Mouse (Mus musculus): ENCODE data around the gene Pyy. TPM values are rescaled to one million over a fixed set of nuclear protein-coding genes. Genes with fewer than 3 reads are reported as not detected.

Gene Pyy
- total and polyA plus RNA-seq, 3 experiments, result not detected

GRCm38 (mm10) chr11:102156039-102156785, 48.6 kb upstream of the Pyy start, which contains the start of gene Tmem101:
Gene Tmem101 (minus strand): TSS chr11:102156404.
- Histone ChIP-seq H3K27me3 (replicated peaks) (no peaks in the 10 kb centered on the region), H3K36me3 (replicated peaks in 1 of 2; ENCODE audit: control insufficient read depth in 1 of 2, insufficient read depth in 1 of 2, low read length in 1 of 2) (peaks cover 19 to 37% of the 10 kb centered on the region in 2 experiments), H3K4me1 (ENCODE audit: control insufficient read depth in 1 of 2, insufficient read depth in 2 of 2) (peaks cover 4 to 16% of the 10 kb centered on the region in 2 experiments), H3K27ac (ENCODE audit: insufficient read depth, low read depth) (no peak within 1 kb of the TSS), H3K4me3 (replicated peaks in 1 of 3; ENCODE audit: low read depth in 2 of 3, low read length in 2 of 3, poor library complexity in 1 of 3) (peak within 1 kb of the TSS; percentile 66 to 83 (median 77)), H3K9ac (ENCODE audit: insufficient read depth, low read depth) (peak within 1 kb of the TSS; percentile 73), H3K4me2 (ENCODE audit: insufficient read depth, low read depth, poor library complexity, severe bottlenecking) (peak within 1 kb of the TSS; percentile 99), H3K79me2 (replicated peaks; ENCODE audit: control insufficient read depth, extremely low read depth, insufficient read depth, poor library complexity, severe bottlenecking) (no peaks in the 10 kb centered on the region), H3K9me3 (replicated peaks; ENCODE audit: low read length) (no peaks in the 10 kb centered on the region)
- dilution Hi-C loops (cut with MboI; ENCODE audit: extremely low pct_ligation_motif_present, extremely low pct_unique_long_range_greater_than_20kb, low sequenced_read_pairs), result no loop called here
- peak; percentile 45; the same call in 1 of the 2 replicates for TF ChIP-seq POLR2AphosphoS2 (IDR thresholded peaks at IDR 0.05; ENCODE audit: low read depth, low read length)
- TF ChIP-seq MYC (IDR thresholded peaks at IDR 0.05; ENCODE audit: low read depth, low read length), result peak; percentile 78
- no peak for TF ChIP-seq PAX5 (IDR thresholded peaks at IDR 0.05; ENCODE audit: low read length)
- TF ChIP-seq POLR2A (IDR thresholded peaks at IDR 0.05; ENCODE audit: low read depth, low read length), result peak; percentile 81
- peak; percentile 48; the same call in 1 of the 2 replicates for TF ChIP-seq UBTF (IDR thresholded peaks at IDR 0.05; ENCODE audit: low read depth, low read length)
- TF ChIP-seq ZC3H11A (IDR thresholded peaks at IDR 0.05; ENCODE audit: low read depth, low read length), result no peak
- peak; percentile 66; the same call in 1 of the 2 replicates for TF ChIP-seq JUND (conservative IDR thresholded peaks at IDR 0.05; ENCODE audit: low read depth, low read length)
- TF ChIP-seq BHLHE40 (IDR thresholded peaks at IDR 0.05; ENCODE audit: low read depth, low read length), result peak; percentile 83
- TF ChIP-seq ZNF384 (IDR thresholded peaks at IDR 0.05; ENCODE audit: low read depth, low read length), result no peak
- TF ChIP-seq ELF1 (IDR thresholded peaks at IDR 0.05; ENCODE audit: low read depth, low read length), result peak; percentile 90
- TF ChIP-seq MAFK (IDR thresholded peaks at IDR 0.05; ENCODE audit: insufficient replicate concordance, low read length), result no peak
- no peak; the same call in 1 of the 2 replicates for TF ChIP-seq USF1 (IDR thresholded peaks at IDR 0.05; ENCODE audit: low read depth, low read length)
- peak in 1 of 2 experiments; percentile 64; a peak in 2 of 4 replicates for TF ChIP-seq CTCF (conservative IDR thresholded peaks at IDR 0.05 in 1 of 2, IDR thresholded peaks at IDR 0.05 in 1 of 2; ENCODE audit: low read depth in 2 of 2, low read length in 2 of 2)
- TF ChIP-seq SMC3 (IDR thresholded peaks at IDR 0.05; ENCODE audit: low read depth, low read length), result peak; percentile 18; the same call in 1 of the 2 replicates
- peak; percentile 77 for TF ChIP-seq NRF1 (IDR thresholded peaks at IDR 0.05; ENCODE audit: low read depth, low read length)
- peak; percentile 90 for TF ChIP-seq TCF12 (IDR thresholded peaks at IDR 0.05; ENCODE audit: low read depth, low read length)
- peak; percentile 52; the same call in 1 of the 2 replicates for TF ChIP-seq ZMIZ1 (IDR thresholded peaks at IDR 0.05; ENCODE audit: low read depth, low read length)
- TF ChIP-seq MEF2A (IDR thresholded peaks at IDR 0.05; ENCODE audit: borderline replicate concordance, low read depth, low read length), result peak; percentile 84
- peak; percentile 26 for TF ChIP-seq RAD21 (IDR thresholded peaks at IDR 0.05; ENCODE audit: low read depth, low read length)
- TF ChIP-seq EP300 (IDR thresholded peaks at IDR 0.05; ENCODE audit: low read length), result no peak
- peak; percentile 92; the same call in 1 of the 2 replicates for TF ChIP-seq GABPA (IDR thresholded peaks at IDR 0.05; ENCODE audit: insufficient replicate concordance, low read depth, low read length)
- peak; percentile 80 for TF ChIP-seq MXI1 (IDR thresholded peaks at IDR 0.05; ENCODE audit: low read depth, low read length)
- no peak; the same call in 1 of the 2 replicates for TF ChIP-seq E2F4 (IDR thresholded peaks at IDR 0.05; ENCODE audit: insufficient replicate concordance, low read depth, low read length)
- TF ChIP-seq KAT2A (IDR thresholded peaks at IDR 0.05; ENCODE audit: insufficient replicate concordance, low read length), result peak; percentile 99
- peak; percentile 93; the same call in 1 of the 2 replicates for TF ChIP-seq MAZ (IDR thresholded peaks at IDR 0.05; ENCODE audit: low read depth, low read length)
- TF ChIP-seq TBP (conservative IDR thresholded peaks at IDR 0.05; ENCODE audit: low read depth, low read length), result peak; percentile 95
- no peak; the same call in 1 of the 2 replicates for TF ChIP-seq JUN (IDR thresholded peaks at IDR 0.05; ENCODE audit: insufficient read depth, low read depth, low read length)
- TF ChIP-seq NELFE (IDR thresholded peaks at IDR 0.05; ENCODE audit: low read depth, low read length), result peak; percentile 85
- TF ChIP-seq ZKSCAN1 (IDR thresholded peaks at IDR 0.05; ENCODE audit: borderline replicate concordance, low read depth, low read length), result no peak
- peak; percentile 100 for TF ChIP-seq HCFC1 (IDR thresholded peaks at IDR 0.05; ENCODE audit: low read depth, low read length)
- peak; percentile 77; the same call in 1 of the 2 replicates for TF ChIP-seq CHD2 (IDR thresholded peaks at IDR 0.05; ENCODE audit: low read length)
- TF ChIP-seq SIN3A (IDR thresholded peaks at IDR 0.05; ENCODE audit: low read length), result peak; percentile 99
- peak; percentile 51; the same call in 1 of the 2 replicates for TF ChIP-seq ETS1 (conservative IDR thresholded peaks at IDR 0.05; ENCODE audit: low read depth, low read length)
- TF ChIP-seq CHD1 (IDR thresholded peaks at IDR 0.05; ENCODE audit: low read depth, low read length), result 0 out of 2 replicates have a peak, but pooled peaks have one; percentile 53
- peak; percentile 85; the same call in 1 of the 2 replicates for TF ChIP-seq RCOR1 (conservative IDR thresholded peaks at IDR 0.05; ENCODE audit: low read depth, low read length)
- no peak; the same call in 1 of the 2 replicates for TF ChIP-seq MAX (IDR thresholded peaks at IDR 0.05; ENCODE audit: low read length)
- TF ChIP-seq USF2 (conservative IDR thresholded peaks at IDR 0.05; ENCODE audit: low read depth, low read length), result no peak
- peak; percentile 86 for TF ChIP-seq IRF4 (IDR thresholded peaks at IDR 0.05; ENCODE audit: low read depth, low read length)
- in situ Hi-C loops (cut with MboI; ENCODE audit: low pct_ligation_motif_present, low pct_unique_long_range_greater_than_20kb, low sequenced_read_pairs), result loop anchor here (5.0 kb wide), 1 partner anchor 66 kb away; no protein-coding TSS in a partner anchor
- peak; percentile 96 for DNase-seq (ENCODE audit: extremely low read depth)
